Mouse (Mus musculus) limb, embryonic 14.5 days (tissue): ENCODE results near the gene Jup. TPM values are rescaled to one million over a fixed set of nuclear protein-coding genes. Genes with fewer than 3 reads are reported as not detected.
"Not testable (repeated sequence)": the region's sequence is repeated elsewhere in the genome, so short reads cannot be mapped to it uniquely, and the experiment has no call there.

Experiments
- ATAC-seq: fragments of 200-750 bp; cut with Nextera tagmentation; 2 replicates; pipeline ENCODE4 v1.8.0; 2017; ENCODE audit warnings: low read depth, moderate number of reproducible peaks, moderate TSS enrichment; ENCODE audit not compliant: low FRiP score
- DNase-seq: peaks from one replicate; pipeline ENCODE4 v3.0.0-alpha.2; 2015; ENCODE audit warnings: low spot score
- H3K27ac ChIP-seq: fragments of 300-500 bp; sonication (generic); replicated peaks from 2 replicates; pipeline ENCODE4 v1.5.1; 2014; ENCODE audit warnings: low read depth, mild to moderate bottlenecking, low read length, moderate library complexity, mixed read lengths
- H3K27me3 ChIP-seq: fragments of 300-500 bp; sonication (generic); 2 replicates; pipeline ENCODE4 v1.6.1; 2014; ENCODE audit warnings: low read length, mixed read lengths; ENCODE audit not compliant: control insufficient read depth, insufficient read depth
- H3K36me3 ChIP-seq: fragments of 300-500 bp; sonication (generic); 2 replicates; pipeline ENCODE4 v1.6.1; 2014; ENCODE audit warnings: mild to moderate bottlenecking, low read length, moderate library complexity, mixed read lengths; ENCODE audit not compliant: control insufficient read depth, insufficient read depth
- H3K4me1 ChIP-seq: fragments of 300-500 bp; sonication (generic); 2 replicates; pipeline ENCODE4 v1.6.1; 2014; ENCODE audit warnings: antibody characterized with exemption, low read length, mixed read lengths; ENCODE audit not compliant: control insufficient read depth, insufficient read depth
- H3K4me2 ChIP-seq: fragments of 300-500 bp; sonication (generic); replicated peaks from 2 replicates; pipeline ENCODE4 v1.6.1; 2014; ENCODE audit warnings: low read depth, mild to moderate bottlenecking, low read length, moderate library complexity; ENCODE audit not compliant: severe bottlenecking
- H3K4me3 ChIP-seq: fragments of 300-500 bp; sonication (generic); replicated peaks from 2 replicates; pipeline ENCODE4 v1.5.1; 2014; ENCODE audit warnings: low read length
- H3K9ac ChIP-seq: fragments of 300-500 bp; sonication (generic); 2 replicates; pipeline ENCODE4 v1.6.1; 2014; ENCODE audit warnings: mild to moderate bottlenecking, low read depth, low read length, moderate library complexity; ENCODE audit not compliant: severe bottlenecking
- H3K9me3 ChIP-seq: fragments of 300-500 bp; sonication (generic); 2 replicates; pipeline ENCODE4 v1.6.1; 2016; ENCODE audit warnings: low read length; ENCODE audit not compliant: control insufficient read depth
- POLR2A ChIP-seq: fragments of 200-500 bp; IDR thresholded peaks from 2 replicates; pipeline ENCODE4 v1.8.0; 2012; ENCODE audit warnings: inconsistent platforms, mild to moderate bottlenecking, moderate library complexity, borderline replicate concordance; ENCODE audit not compliant: insufficient read depth, insufficient read length; ENCODE audit errors: extremely low read depth
- WGBS: fragments of 180-500 bp; shearing (Covaris S2); extraction: QIAGEN DNeasy Blood & Tissue Kit; methylation state at CpG from one replicate; pipeline ENCODE4 v1.1.7; 2014; 5-methylcytosine and 5-hydroxymethylcytosine counted together
- polyA plus RNA-seq, 2 experiments: library from polyadenylated mRNA; depleted of rRNA in 1 of 2; stranded (reverse) in 1 of 2; unstranded in 1 of 2; fragments of >200 nt; fragmentation: Nextera tagmentation in 1 of 2; extraction: Ambion mirVana in 1 of 2; gene quantifications; 2 replicates each; pipeline versions ENCODE4 v1.2.1 to v1.2.3; 2012 to 2014

Gene Jup
- polyA plus RNA-seq, 2 experiments = 111 to 159 TPM

DNA sequence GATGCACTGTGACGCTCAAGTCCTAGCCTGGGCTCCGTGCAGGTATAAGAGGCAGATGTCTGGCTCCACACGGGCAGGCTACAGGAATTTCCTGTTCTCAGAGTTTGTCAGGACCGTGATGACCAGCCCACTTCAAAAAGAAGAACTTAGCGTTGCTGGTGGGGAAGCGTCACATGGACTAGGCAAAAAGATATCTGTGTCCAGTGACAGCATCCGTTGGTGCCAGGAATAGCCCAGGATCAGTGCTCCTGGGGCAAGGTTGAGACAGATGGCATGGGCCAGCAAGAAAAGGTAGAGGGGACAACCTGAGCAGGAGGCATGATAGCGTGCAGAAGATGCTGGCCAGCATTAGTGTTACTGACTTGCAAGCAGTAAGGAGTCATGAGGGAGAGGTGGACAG lies 27.7 kb downstream of the Jup start:
- Histone ChIP-seq H3K36me3 (peaks cover 44% of the 10 kb centered on the region), H3K9me3 (no peaks in the 10 kb centered on the region), H3K9ac (no peak overlapping the region), H3K4me1 (no peaks in the 10 kb centered on the region), H3K27me3 (no peaks in the 10 kb centered on the region), H3K27ac (no peak overlapping the region), H3K4me2 (no peak overlapping the region), H3K4me3 (no peak overlapping the region)
- ATAC-seq (no peak), DNase-seq (no peak)
- WGBS = 75% methylated on average over 8 of the region's 8 CpGs
- TF ChIP-seq POLR2A = no peak

DNA sequence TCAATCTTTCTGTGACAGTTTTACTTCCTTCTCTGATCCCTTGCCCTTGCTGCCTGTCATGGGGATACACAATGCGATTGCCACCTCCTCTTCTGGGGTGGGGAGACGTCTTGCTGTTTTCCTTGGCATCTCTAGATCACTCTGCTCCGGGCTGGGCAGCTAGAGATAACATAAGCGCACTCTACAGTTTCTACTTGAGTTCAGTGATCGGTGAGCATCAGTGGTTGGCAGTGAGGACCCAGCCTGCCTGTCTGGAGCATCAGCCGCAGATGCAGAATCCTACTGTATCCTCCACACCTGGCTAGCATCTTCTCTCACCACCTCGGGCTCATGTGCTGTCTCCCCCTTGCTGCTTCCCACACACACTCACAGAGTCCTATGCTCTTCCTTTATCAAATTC lies 28.4 kb downstream of the Jup start:
- no peak overlapping the region for H3K4me2 ChIP-seq
- 66% methylated on average over 7 of the region's 7 CpGs for WGBS
- no peak overlapping the region for H3K27ac ChIP-seq
- no peak for TF ChIP-seq POLR2A
- H3K4me3 ChIP-seq = no peak overlapping the region
- DNase-seq = no peak
- H3K4me1 ChIP-seq = no peaks in the 10 kb centered on the region
- no peak overlapping the region for H3K9ac ChIP-seq
- ATAC-seq = no peak
- H3K27me3 ChIP-seq = no peaks in the 10 kb centered on the region
- peaks cover 40% of the 10 kb centered on the region for H3K36me3 ChIP-seq
- H3K9me3 ChIP-seq = no peaks in the 10 kb centered on the region

DNA sequence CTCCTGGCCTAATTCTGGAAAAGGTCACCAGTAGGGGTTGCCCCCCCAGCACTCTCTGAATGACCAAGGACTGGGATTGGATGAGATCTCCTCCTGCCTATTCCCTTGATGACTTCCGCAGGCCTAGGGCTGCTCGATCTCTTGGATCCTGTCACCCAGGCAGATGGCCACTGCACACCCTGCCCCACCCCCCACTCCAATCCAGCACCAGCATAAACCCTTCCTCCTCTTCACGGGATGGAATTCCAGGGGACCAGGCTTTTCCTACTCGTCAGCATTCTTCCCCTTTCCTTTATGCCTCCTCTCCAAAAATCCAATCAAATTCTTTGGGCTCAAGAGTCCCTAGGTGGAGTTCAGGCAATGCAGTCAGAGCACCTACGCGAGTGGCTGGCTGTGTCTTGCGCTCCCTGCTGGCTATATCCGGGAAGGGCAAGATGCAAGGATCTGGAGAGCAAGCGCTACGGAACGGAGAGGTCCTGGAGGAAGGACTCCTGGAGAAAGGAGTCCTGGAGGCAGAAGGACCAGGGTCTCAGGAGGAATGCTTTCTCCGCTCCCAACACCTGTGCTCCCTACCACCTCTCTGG lies 34.5 kb downstream of the Jup start:
- no peak overlapping the region for H3K9ac ChIP-seq
- TF ChIP-seq POLR2A = no peak
- H3K27ac ChIP-seq = no peak overlapping the region
- H3K4me1 ChIP-seq = no peaks in the 10 kb centered on the region
- peak; percentile 48; the same call in 1 of the 2 replicates for ATAC-seq
- 15% methylated on average over 12 of the region's 12 CpGs for WGBS
- H3K4me3 ChIP-seq = no peak overlapping the region
- H3K27me3 ChIP-seq = peaks cover 6% of the 10 kb centered on the region; the same call in 1 of the 2 replicates
- H3K36me3 ChIP-seq = no peaks in the 10 kb centered on the region
- H3K9me3 ChIP-seq = no peaks in the 10 kb centered on the region
- H3K4me2 ChIP-seq = no peak overlapping the region
- DNase-seq = peak; percentile 56

GRCm38 (mm10) chr11:100362209-100362978 lies 35.2 kb downstream of the Jup start:
- Histone ChIP-seq H3K4me3 (no peak overlapping the region), H3K27ac (no peak overlapping the region), H3K36me3 (no peaks in the 10 kb centered on the region), H3K9ac (no peak overlapping the region), H3K9me3 (no peaks in the 10 kb centered on the region), H3K4me1 (no peaks in the 10 kb centered on the region), H3K27me3 (peaks cover 8% of the 10 kb centered on the region), H3K4me2 (no peak overlapping the region)
- ATAC-seq = peak; percentile 45; the same call in 1 of the 2 replicates
- TF ChIP-seq POLR2A = no peak
- 12% methylated on average over 8 of the region's 8 CpGs for WGBS
- peak; percentile 80 for DNase-seq

DNA sequence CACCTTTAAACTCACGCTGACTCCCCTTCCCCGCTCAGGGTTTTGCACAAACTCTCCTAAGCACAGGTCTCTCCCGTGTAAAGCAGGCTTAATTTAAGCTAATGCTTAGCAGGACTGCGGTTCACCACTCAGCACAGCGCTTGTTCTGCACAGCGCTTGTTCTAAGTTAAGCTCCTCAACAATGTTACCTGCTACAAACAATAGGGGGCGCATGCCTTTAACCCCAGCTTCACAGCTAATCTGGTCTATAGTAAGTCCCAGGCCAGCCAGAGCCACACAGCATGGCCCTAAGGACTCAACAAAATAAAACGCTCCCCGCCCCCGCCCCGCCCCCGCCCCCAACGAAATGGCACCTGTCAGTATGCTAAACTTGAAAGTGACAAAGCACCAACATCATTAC lies 36.5 kb downstream of the Jup start:
- peaks cover 21% of the 10 kb centered on the region for H3K27me3 ChIP-seq
- not testable (repeated sequence) for ATAC-seq

More for the DNA sequence above, 36.5 kb downstream of the Jup start:
- H3K36me3 ChIP-seq, DNase-seq, H3K4me1 ChIP-seq, H3K9me3 ChIP-seq, H3K4me3 ChIP-seq, H3K4me2 ChIP-seq, H3K9ac ChIP-seq, H3K27ac ChIP-seq: not testable (repeated sequence)
- WGBS = no CpG with 5 or more reads among the region's 13 CpGs
